Mouse (Mus musculus): ENCODE measurements around the gene Gm6583. TPM values are rescaled to one million over a fixed set of nuclear protein-coding genes. Genes with fewer than 3 reads are reported as not detected.

Gm6583 gene
- 0.08 and 0.11 TPM in 2 replicates for polyA plus RNA-seq (2015; fragmentation: Nextera tagmentation; extraction: Ambion mirVana)

DNA sequence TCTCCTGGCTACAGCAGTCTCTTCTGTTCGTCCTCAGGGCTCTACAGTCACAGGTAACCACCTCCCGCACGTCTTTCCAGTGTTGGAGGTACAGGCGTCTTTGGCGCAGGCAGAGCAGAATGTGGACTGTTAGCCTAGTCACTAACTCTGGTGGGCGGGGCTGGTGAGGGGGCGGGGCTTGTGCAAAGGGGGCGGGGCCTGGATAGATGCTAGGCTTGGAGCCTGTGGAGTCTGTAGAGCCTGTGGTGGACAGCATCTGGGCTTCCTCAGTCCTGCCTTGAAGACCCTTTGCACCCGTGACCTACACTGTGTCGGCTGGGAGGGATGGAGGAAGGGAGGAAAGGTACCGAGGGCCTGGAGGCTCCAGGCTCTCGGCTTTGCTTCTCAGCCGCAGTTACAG is at the start of gene Gm6583:
TSS of gene Gm6583 (minus strand) at position 124 of the 400 bp plus-strand sequence.

DNA sequence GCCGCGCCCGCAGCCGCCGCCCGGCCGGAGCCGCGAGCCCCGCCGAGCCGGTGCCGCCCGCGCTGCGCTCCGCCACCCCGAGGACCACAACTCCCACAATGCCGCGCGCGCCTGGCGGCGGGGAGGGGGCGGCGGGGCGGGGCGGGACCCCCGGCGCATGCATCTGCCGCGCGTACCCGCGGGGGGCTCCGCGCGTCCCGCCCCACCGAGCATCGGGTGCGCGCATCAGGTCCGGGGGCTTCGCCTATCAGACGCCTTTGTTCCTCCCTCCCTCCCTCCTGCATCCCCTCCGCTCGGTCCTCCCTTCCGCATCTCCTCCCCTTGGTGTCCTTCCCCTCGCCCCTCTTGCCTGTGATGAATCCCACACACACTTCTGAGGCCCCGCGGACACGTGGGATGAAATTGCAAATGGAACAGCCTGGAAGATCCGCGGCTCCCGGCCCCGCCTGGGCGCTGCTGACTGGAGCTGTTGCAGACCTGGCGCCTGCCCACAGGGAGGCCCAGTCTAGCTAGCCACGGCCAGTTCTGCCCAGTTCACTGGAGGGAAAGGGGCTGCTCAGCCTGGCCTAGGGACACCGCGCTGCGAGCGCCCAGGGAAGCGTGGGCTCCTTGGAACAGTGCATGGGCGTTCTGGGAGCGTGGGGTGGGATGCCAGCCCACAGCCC is 39.1 kb upstream of the Gm6583 start, which contains the start of gene Asphd2:
TSS of gene Asphd2 (minus strand) at position 88 of the 665 bp plus-strand sequence.

DNA sequence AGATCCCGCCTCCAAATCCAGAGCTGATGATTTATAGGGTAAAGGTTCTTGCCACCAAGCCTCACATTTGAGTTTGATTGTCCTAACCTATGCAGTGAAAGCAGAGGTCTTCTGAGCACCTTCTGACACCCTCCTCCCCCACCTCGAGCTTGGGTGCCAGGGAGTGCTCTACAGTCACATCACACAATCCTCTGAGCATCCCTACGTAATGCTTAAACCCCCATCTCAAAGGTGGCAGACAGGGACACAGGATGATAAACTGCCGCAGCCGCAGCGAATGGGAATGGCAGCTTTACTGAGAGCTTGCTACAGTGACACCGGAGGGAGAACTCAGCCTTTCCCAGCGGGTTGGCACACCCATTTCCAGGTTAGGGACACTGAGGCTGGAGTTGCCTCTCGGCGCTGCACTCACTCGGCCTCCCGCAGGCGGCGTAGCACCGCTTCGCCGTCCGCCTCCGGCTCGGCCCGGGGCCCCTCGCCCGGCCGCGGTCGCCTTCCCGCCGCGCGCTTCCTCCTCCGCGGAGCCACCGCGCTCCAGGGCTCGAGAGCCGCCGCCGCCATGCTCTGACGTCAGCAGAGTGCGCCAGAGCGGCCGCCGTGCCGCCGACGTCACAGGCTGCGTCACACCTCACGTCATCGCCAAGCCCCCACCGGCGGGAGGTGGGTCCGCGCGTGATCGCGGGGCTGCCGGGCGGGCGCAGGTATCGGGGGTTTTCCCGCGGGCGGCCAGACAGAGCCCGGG is 13.2 kb downstream of the Gm6583 start, which contains the start of the genes Srrd and Hps4:
TSS of gene Srrd (minus strand) at position 578 of the 742 bp plus-strand sequence.
TSS of gene Hps4 (plus strand) at position 621 of the 742 bp plus-strand sequence.

DNA sequence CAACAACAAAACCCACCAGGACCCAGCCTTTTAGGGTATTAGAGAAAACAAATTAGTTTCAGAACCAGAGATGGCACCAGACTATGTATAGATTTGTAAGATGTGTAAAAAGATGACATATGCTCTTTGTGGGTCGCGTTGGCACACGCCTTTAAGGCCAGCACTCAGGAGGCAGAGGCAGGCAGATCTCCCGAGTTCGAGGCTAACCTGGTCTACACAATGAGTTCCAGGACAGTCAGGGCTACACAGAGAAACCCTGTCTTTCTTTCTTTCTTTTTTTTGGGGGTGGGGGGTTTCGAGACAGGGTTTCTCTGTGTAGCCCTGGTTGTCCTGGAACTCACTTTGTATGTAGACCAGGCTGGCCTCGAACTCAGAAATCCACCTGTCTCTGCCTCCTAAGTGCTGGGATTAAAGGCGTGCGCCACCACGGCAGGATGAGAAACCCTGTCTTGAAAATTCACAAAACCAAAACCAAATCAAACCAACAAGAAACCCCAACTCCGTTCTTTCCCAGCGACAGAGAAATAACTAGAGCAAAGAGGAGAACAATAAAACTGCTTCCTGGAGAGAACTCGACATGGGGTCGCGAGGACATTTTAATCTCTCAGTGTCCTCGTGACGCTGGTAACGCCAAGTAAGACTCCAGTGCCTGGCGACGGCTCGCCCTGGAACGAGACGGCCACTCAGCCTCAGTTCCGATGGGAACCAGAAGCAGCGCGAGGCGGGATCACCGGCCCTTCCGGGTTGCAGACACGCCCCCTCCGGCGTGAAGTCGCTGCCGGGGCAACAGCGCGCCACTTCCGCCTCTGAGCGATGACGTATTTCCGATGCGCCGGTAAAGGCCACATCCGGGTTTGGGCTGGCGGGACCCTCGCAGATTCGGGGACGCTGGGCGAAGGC is 30.0 kb downstream of the Gm6583 start, which contains the start of gene Tfip11:
TSS of gene Tfip11 (plus strand) at position 813 of the 900 bp plus-strand sequence.

Other genes with a start within 250 kb of the Gm6583 start
- 0.47 and 0.75 TPM in 2 replicates for gene Cryba4, start 103.5 kb downstream of the Gm6583 start, polyA plus RNA-seq (2015; fragmentation: Nextera tagmentation; extraction: Ambion mirVana)
- gene Crybb1, start 100.2 kb downstream of the Gm6583 start, polyA plus RNA-seq (2015; fragmentation: Nextera tagmentation; extraction: Ambion mirVana) = 0.39 TPM in 1 of 2 replicates, not detected in the other
- gene Tpst2, start 79.3 kb downstream of the Gm6583 start, polyA plus RNA-seq (2015; fragmentation: Nextera tagmentation; extraction: Ambion mirVana) = 58.1 and 60.0 TPM in 2 replicates
- 12.9 and 13.0 TPM in 2 replicates for gene Tfip11, start 29.7 kb downstream of the Gm6583 start, polyA plus RNA-seq (2015; fragmentation: Nextera tagmentation; extraction: Ambion mirVana)
- 17.0 and 17.2 TPM in 2 replicates for gene Srrd, start 13.0 kb downstream of the Gm6583 start, polyA plus RNA-seq (2015; fragmentation: Nextera tagmentation; extraction: Ambion mirVana)
- 12.4 and 14.8 TPM in 2 replicates for gene Hps4, start 12.9 kb downstream of the Gm6583 start, polyA plus RNA-seq (2015; fragmentation: Nextera tagmentation; extraction: Ambion mirVana)
- gene Asphd2, start 38.8 kb upstream of the Gm6583 start, polyA plus RNA-seq (2015; fragmentation: Nextera tagmentation; extraction: Ambion mirVana) = 0.96 and 1.8 TPM in 2 replicates
- not detected in 2 replicates for gene Gm6588, start 93.4 kb upstream of the Gm6583 start, polyA plus RNA-seq (2015; fragmentation: Nextera tagmentation; extraction: Ambion mirVana)
- gene Sez6l, start 221.2 kb upstream of the Gm6583 start, polyA plus RNA-seq (2015; fragmentation: Nextera tagmentation; extraction: Ambion mirVana) = 0.13 and 0.30 TPM in 2 replicates